Mouse (Mus musculus) layer of hippocampus, adult 2 months (tissue): ENCODE measurements at regions not wholly inside any gene's neighbourhood (a gene's known extent, or its start where the extent isn't known, plus 50 kb on each side); places are given as distances from the start of the nearest gene placed in this dataset.

Experiments
- DNase-seq, 2 experiments: peaks; one replicate each; pipeline ENCODE4 v3.0.0; 2022; ENCODE audit warnings: low spot score in 2 of 2
- H3K27ac ChIP-seq: fragments of 200-600 bp; 2 replicates; pipeline ENCODE4 v1.8.1; 2022
- H3K4me3 ChIP-seq: fragments of 200-600 bp; 2 replicates; pipeline ENCODE4 v1.8.1; 2022; ENCODE audit warnings: mild to moderate bottlenecking
- CTCF ChIP-seq: fragments of 200-600 bp; conservative IDR thresholded peaks from 2 replicates; pipeline ENCODE4 v1.8.1; 2022; ENCODE audit warnings: antibody characterized with exemption, mild to moderate bottlenecking, moderate library complexity

- H3K27ac ChIP-seq: no peak overlapping the region
- DNase-seq: peak in 1 of 2 experiments; percentile 1
- H3K4me3 ChIP-seq: no peak overlapping the region
- no peak for TF ChIP-seq CTCF
These were observed 525.5 kb downstream of the Cetn3 start for GRCm38 (mm10) chr13:82308336-82308735.

- Histone ChIP-seq H3K4me3 (no peak overlapping the region), H3K27ac (no peak overlapping the region)
- DNase-seq: peak in 1 of 2 experiments; percentile 24
- TF ChIP-seq CTCF: no peak
These were observed 533.8 kb downstream of the Cetn3 start for GRCm38 (mm10) chr13:82316573-82317202.

- Histone ChIP-seq H3K4me3 (no peak overlapping the region), H3K27ac (no peak overlapping the region)
- peak in 1 of 2 experiments; percentile 14 for DNase-seq
- no peak for TF ChIP-seq CTCF
These were observed 534.3 kb downstream of the Cetn3 start for GRCm38 (mm10) chr13:82317203-82317580.

DNA sequence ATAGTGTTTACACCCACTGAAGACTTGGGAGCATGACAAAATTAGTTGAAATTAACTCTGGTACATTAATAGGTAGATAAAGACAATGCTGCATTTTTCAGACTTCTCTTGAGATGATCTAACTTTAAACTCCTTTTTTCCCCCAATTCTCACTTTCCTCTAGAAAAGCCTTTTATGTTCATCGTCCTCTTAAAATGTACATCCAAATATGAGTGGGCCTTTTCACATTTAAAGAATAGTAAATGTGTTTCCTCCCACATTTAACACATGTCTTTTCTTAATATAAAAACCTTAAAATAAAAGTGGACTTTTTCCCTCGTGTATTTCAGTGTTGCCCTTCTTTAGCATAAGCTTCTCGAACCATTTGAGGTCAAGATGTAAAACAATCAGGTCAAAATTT is 535.5 kb downstream of the Cetn3 start:
- no peak for DNase-seq
- no peak overlapping the region for H3K27ac ChIP-seq
- TF ChIP-seq CTCF: no peak

GRCm38 (mm10) chr13:82354355-82354754 is 571.5 kb downstream of the Cetn3 start:
- no peak overlapping the region for H3K27ac ChIP-seq
- TF ChIP-seq CTCF: no peak
- DNase-seq: no peak
- H3K4me3 ChIP-seq: no peak overlapping the region

More for the DNA sequence above, 535.5 kb downstream of the Cetn3 start:
- H3K4me3 ChIP-seq: no peak overlapping the region

- TF ChIP-seq CTCF: no peak
- no peak for DNase-seq
- no peak overlapping the region for H3K27ac ChIP-seq
- H3K4me3 ChIP-seq: no peak overlapping the region
These were observed 572.4 kb downstream of the Cetn3 start for GRCm38 (mm10) chr13:82355296-82355695.

DNA sequence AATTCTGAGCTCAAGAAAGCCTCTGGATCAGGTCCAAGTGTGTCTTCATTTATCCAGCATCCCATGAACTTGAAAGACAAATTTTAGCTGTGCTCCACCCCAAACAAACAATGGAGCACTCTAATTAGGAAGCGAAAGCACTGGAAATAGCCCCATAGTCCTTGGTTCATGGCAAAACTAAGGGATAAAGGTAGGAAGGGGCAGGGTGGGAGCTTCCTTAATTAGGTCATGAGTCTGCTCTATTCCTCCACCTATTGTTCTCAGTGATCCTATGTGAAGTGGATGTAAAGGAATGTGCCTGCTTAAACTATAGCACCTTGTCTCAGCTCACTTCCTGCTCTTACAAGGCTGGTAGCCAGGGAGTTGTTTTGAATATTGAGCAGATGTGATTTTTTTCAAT is 576.6 kb downstream of the Cetn3 start:
- Histone ChIP-seq H3K27ac (no peak overlapping the region), H3K4me3 (no peak overlapping the region)
- no peak for TF ChIP-seq CTCF
- DNase-seq: no peak

DNA sequence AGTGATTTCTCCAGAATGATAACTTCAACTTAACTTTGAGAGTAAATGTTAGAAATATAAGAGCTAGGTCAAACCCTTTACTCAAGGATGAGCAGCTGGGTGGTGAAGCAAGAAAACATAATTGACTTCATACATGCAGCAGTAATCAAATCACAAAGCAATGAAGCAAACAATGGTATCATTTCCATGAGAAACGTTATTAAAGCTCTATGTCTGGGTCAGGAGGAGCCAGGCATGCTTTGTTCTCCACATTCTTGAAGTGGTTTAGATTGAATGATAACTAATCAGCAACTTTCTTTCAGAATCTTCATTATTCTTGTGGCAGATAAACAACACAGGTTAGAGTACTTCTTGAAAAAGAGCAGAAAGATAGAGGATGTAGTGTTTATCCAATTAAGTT is 577.8 kb downstream of the Cetn3 start:
- Histone ChIP-seq H3K4me3 (no peak overlapping the region), H3K27ac (no peak overlapping the region)
- DNase-seq: no peak
- no peak for TF ChIP-seq CTCF

GRCm38 (mm10) chr13:82361379-82361778 is 578.5 kb downstream of the Cetn3 start:
- H3K27ac ChIP-seq: no peak overlapping the region
- DNase-seq: no peak
- TF ChIP-seq CTCF: no peak
- no peak overlapping the region for H3K4me3 ChIP-seq

DNA sequence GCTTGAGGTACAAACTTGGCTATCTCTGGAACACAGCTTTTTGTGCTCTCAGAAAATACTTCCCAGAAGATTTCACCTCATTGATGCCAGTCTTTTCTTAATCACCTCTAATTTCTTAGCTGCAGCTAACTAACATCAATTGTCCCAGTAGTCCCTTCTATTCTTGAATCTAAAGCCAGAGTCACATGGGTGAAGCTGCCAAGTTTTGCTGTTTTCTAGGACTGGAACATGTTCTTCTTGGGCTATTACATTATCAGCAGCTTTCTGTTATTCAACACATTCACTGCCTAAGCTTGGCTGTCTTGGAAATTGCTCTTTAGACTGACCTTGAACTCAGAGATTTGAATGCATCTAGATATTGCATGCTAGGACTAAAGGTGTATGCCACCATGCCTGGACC is 583.9 kb downstream of the Cetn3 start:
- H3K27ac ChIP-seq: no peak overlapping the region
- DNase-seq: no peak
- H3K4me3 ChIP-seq: no peak overlapping the region
- no peak for TF ChIP-seq CTCF

- DNase-seq: no peak
- no peak overlapping the region for H3K4me3 ChIP-seq
- no peak overlapping the region for H3K27ac ChIP-seq
- TF ChIP-seq CTCF: no peak
These were observed 588.7 kb downstream of the Cetn3 start for GRCm38 (mm10) chr13:82371579-82371978.

GRCm38 (mm10) chr13:82372612-82373011 is 589.7 kb downstream of the Cetn3 start:
- TF ChIP-seq CTCF: no peak
- Histone ChIP-seq H3K4me3 (no peak overlapping the region), H3K27ac (no peak overlapping the region)
- DNase-seq: no peak

DNA sequence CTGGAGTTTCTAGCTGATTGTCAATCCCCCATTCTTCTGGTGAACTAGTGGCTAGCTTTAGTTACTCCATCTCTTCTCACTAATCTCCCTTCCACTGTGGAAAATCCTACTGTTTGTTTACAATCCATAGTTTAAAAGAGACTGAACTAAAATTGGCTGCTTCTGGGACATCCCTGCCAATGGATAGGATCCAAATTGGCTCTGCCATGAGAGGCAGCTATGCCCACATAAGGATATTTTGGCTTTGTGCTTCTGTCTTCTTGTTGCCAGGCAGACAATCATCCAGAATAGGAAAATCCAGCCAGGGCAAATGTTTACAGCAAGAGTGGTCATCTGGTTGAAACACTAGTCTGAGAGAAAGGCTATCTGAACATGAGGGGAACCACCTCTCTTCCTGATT is 610.0 kb downstream of the Cetn3 start:
- no peak for TF ChIP-seq CTCF
- DNase-seq: peak in 1 of 2 experiments; percentile 8
- H3K4me3 ChIP-seq: no peak overlapping the region
- no peak overlapping the region for H3K27ac ChIP-seq

DNA sequence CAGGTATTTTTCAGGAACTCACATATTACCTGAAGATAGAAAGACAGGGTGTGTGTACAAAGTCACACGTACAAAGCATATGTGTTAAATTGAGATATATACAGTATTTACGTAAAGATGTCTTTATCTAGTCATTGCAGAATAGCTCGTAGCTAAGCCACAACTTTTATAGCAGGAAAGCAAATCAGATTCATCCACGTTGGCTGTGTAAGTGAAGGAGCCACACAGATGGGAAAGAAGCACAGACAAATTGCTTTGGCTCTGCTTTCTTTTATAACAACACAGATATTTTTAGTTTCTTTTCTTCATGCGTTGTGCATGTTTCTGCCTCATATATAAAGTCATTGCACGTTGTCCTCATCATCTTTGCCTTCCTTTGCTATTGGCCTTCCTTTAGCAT is 610.6 kb downstream of the Cetn3 start:
- no peak overlapping the region for H3K27ac ChIP-seq

More for the DNA sequence above, 610.6 kb downstream of the Cetn3 start:
- H3K4me3 ChIP-seq: no peak overlapping the region
- no peak for DNase-seq
- no peak for TF ChIP-seq CTCF
